Mouse (Mus musculus) heart, postnatal 0 days (tissue): ENCODE measurements at regions not wholly inside any gene's neighbourhood (a gene's known extent, or its start where the extent isn't known, plus 50 kb on each side); places are given as distances from the start of the nearest gene placed in this dataset.

Experiments
- CTCF ChIP-seq: IDR thresholded peaks from 2 replicates; pipeline ENCODE4 v1.5.1; 2016; ENCODE audit warnings: antibody characterized with exemption, control low read depth, low read depth
- EP300 ChIP-seq: IDR thresholded peaks from 2 replicates; pipeline ENCODE4 v1.6.1; 2016; ENCODE audit warnings: antibody characterized with exemption, low read depth

- TF ChIP-seq CTCF (no peak), EP300 (no peak)
Measured at GRCm38 (mm10) chr13:104580686-104581350, 211.5 kb upstream of the Srek1ip1 start.
